Mouse (Mus musculus): ENCODE measurements around the gene Fbf1.
A peak's percentile ranks its signal among the peaks of the same experiment; 100 is the strongest.

Fbf1 gene

DNA sequence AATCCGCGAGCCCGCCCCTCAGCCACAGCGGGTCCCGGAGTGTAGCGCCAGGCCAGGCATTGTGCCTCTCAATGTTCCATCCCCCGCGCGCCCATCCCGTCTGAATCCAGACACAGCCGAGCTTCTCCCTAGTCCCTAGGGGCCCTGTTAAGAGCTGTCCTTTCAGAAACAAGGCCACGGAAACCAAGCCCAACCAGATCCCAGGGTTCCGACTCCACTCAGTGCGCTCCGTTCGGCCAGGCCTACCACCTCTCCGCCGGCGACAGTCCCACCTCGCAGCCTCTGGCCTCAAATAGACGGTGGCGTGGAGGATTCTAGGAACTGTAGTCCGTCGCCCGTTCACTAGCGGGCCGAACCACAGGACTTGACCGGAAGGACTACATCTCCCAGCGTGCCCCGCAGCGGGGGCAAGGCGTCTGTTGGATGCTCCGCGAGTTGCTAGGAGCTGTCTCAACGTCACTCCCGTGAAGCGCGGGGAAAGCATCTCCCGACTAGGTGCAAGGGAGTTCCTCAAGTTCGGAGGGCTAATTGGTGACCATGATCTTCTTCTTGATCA lies at the start of gene Fbf1:
TSS of gene Fbf1 (minus strand) at position 283 of the 556 bp plus-strand sequence.
- DNase-seq: peak; percentile 94

DNA sequence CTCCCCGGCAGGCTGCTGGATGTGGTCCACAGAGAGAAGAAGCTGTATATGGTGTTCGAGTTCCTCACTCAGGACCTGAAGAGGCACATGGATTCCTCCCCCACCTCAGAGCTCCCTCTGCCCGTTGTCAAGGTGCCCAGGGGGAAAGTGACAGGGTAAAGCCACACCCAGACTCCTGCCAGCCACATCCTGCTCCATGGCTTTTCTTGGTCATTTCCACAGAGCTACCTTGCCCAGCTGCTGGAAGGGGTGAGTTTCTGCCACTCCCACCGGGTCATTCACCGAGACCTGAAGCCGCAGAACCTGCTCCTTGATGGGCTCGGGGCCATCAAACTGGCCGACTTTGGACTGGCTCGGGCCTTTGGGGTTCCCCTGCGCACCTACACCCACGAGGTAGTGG lies 48.6 kb upstream of the Fbf1 start:
- no peak for DNase-seq

DNA sequence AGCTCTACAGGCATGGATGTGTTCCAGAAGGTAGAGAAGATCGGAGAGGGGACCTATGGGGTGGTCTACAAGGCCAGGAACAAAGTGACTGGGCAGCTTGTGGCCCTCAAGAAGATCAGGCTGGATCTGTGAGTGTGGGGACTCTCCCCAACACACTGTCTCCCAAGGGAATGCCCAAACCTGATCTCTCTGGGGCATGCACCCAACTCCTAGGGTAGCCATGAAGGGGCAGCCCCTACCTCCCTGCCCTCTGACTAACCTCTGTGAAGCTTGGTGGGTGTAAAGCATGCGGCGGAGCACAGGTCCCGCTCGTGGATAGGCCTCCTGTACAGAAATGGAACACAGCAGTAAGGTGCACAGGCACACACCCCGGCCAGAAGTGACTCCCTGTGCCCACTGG lies 48.0 kb upstream of the Fbf1 start:
- DNase-seq: no peak

DNA sequence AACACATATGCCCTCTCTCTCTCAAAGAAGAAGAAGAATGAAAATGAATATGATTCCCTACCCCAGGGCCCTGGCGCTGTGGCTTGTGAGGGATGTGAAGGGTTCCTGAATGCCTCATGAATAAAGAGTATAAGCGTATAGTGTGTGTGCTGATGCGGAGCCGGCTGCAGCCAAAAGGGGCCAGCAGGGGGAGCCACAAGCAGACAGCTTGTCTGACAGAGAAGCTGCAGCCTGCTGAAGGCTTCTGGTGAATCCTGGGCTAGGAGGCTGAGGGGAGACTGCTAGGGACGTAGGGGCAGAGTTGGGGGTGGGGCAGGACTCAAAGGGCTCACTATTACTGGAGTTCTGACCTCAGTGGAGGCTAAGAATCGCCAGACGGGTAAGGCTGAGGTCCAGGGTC lies 47.2 kb upstream of the Fbf1 start:
- no peak for DNase-seq

DNA sequence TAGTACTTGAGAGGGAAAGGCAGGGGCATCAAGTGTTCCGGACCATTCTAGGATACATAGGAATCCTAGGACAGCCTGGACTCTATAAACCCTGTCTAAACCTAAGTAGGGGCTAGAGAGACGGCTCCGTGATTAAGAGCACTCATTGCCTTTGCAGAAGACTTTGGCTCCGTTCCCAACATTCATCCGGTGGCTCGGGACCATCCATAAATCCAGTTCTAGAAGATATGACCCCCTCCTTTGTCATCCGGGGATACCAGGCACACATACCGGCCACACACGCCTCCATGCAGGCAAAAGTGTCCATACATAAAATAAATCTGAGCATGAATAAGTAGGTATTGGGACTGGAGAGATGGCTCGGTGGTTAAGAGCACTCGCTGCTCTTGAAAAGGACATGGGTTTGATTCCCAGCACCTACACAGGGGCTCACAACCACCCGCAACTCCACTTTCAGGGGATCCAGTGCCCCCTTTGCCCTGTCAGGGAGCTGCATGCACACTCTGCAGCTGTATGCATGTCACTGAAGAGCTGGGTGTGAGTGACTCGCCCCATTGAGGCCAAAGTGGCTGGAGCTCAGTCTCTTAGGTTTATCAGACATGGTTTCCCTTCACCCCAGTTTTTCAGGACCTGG lies 46.0 kb upstream of the Fbf1 start:
- no peak for DNase-seq

DNA sequence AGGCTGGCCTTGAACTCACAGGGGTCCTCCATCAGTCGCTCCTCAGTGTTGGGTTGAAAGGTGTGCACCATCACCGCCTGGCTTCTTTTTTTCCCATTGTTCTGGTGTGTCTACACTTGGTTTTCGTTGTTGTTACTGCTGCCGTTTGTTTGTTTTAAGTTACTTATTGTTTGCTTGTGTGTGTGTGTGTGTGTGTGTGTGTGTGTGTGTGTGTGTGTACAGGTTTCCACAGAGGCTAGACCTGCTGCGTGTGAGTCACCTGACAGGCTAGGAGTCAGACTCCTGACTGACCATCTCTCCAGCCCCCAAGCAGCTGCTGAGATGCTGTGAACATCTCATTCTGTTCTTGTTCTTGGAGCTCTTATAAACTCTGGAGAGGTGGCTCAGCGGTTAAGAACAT lies 44.9 kb upstream of the Fbf1 start:
- no peak for DNase-seq

- DNase-seq: peak; percentile 67
Measured at GRCm38 (mm10) chr11:116210696-116211095, 42.7 kb upstream of the Fbf1 start.

DNA sequence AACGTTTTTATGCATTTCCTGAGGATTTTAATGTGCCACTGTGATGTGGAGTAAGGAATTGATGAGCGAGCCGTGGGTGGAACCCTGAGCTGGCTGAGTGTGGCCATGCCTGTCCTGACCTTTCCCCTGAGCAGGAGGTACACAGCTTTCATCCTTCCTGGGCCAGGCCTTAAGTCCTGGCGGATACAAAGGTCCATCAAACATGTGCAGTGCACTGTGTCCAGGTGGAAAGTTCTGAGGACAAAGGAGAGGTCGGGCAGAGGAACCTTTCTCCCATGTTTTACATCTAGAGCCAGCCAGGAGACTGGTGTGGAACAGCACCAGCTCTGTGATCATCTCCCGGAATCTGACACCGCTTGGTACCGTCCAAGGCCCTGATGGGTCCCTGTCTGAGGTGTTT lies 41.3 kb upstream of the Fbf1 start:
- DNase-seq: peak; percentile 83

GRCm38 (mm10) chr11:116208660-116209059 lies 40.7 kb upstream of the Fbf1 start:
- DNase-seq: no peak

DNA sequence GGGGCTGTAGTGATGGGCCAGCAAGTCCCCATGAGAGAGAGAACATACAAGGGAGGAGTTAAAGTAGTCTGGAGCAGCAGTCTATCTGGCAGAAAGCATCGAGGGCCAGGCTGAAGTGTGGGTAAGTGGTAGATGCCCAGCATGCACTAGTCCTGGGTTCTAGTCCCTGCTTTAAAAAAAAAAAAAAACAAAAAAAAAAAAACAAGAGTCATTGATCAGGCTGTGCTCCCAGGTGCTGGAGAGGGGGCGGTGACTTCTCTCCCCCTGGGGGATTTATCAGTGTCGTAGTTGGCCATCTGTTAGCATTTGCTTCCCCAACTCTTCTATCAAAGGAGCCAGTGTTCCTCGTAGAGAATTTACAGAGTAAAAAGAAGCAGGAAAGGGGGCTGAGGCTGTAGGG lies 38.7 kb upstream of the Fbf1 start:
- DNase-seq: no peak

DNA sequence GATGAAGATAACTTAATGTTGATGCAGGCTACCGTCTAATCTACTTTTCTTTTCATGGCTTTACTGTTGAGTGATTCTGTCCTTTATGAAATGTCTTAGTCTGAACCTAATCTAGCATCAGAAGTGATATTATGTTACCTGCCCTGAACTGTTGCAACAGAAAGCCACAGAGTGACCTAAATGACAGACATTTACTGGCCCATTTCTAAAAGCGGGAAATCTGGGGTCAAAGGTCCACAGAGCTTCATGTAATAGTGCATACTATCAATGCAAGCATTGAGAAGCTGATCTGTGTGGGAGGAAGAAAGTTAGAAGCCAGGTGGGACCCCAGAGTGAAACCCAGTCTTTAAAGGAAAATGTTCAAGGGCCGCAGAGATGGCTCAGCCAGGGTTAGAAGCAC lies 35.2 kb upstream of the Fbf1 start:
- no peak for DNase-seq

DNA sequence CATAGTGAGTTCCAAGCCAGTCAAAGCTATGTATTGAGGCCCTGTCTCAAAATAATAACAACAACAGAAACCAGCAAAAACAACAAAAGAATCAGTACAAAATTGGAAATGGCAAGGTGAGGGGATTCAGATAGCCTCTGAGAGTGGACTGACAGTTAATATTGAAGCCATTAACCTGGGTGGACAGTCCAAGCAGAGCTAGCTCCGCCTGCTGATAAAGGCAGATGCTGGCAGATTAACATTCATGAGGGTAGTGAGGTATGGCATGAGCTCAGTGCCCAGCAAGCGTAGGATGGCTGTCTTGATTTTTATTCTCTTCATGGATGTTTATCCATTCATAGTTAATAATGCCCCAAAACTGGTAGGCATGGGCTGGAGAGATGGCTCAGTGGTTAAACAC lies 33.2 kb upstream of the Fbf1 start:
- DNase-seq: peak; percentile 48

- peak; percentile 99 for DNase-seq
Measured at GRCm38 (mm10) chr11:116198639-116199531, 30.9 kb upstream of the Fbf1 start, which contains the start of the genes Ten1 and Acox1. TSS of gene Ten1 (plus strand) at chr11:116198855. TSS of gene Acox1 (minus strand) at chr11:116199045.

- no peak for DNase-seq
Measured at GRCm38 (mm10) chr11:116198132-116198531, 30.2 kb upstream of the Fbf1 start.

DNA sequence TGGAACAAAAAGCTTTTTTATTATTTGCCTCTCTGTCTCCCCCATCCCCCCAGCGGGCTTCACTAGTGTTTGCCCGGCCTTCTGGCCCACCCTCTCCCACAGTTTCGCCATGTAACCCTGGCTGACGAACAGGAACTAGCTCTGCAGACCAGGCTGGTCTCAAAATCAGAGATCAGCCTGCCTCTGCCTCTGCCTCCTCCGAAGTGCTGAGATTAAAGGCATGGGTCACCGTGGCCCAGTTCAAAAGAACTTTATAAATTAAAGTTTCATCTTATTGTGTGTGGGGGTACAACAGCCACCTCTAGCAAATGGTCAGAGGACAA lies 29.6 kb upstream of the Fbf1 start:
- no peak for DNase-seq

- DNase-seq: no peak
Measured at GRCm38 (mm10) chr11:116196866-116197583, 29.1 kb upstream of the Fbf1 start.

DNA sequence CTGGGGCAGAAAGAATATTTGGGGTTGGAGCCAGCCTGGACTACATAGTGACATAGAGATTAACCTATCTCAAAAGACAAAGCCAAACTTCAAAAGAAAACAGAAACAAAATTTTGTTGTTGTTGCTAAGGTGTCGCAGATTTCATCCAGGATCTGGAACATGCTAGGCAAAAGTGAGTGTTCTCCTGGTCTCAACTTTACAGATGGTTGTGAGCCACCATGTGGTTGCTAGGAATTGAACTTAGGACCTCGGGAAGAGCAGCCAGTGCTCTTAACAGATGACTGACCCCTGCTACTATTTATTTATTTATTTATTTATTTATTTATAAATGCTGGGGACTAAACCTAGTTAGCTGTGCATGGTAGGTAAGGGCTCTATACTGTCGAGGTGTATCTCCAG lies 28.4 kb upstream of the Fbf1 start:
- DNase-seq: no peak

DNA sequence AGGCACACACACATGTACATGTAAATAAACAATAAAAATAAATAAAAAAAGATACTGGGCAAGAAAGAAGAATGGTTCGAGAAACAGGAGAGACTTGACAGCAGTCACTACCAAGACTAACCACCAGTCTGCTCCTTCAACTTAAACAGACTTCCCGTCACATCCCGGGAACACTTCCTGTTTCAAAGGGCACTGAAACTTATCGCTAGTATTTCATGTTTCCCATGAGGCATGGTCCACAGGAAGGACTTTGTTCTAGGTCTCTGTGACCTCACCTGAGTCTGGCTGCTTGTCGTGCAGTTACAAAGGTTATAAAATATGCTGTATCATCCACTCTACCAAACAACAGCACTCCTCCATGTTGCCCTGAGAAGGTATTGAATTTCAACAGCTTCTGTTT lies 27.3 kb upstream of the Fbf1 start:
- DNase-seq: peak; percentile 71

DNA sequence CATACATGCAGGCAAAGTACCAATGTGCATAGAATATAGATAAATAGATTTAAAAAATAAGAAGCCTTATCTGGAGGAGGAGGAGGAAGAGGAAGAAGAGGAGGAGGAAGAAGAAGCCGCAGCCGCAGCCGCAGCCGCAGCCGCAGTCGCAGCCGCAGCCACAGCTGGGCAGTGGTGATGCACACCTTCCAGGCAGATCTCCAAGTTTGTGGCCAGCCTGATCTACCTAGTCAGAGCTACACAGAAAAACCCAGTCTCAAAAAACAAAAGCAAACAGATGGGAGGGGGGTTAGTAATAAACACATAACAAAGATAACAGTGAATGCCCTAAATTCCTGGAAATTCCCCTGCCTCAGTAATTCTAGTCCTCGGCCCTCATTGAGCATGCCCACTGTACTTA lies 26.7 kb upstream of the Fbf1 start:
- no peak for DNase-seq

- DNase-seq: no peak
Measured at GRCm38 (mm10) chr11:116187226-116187930, 19.4 kb upstream of the Fbf1 start.

DNA sequence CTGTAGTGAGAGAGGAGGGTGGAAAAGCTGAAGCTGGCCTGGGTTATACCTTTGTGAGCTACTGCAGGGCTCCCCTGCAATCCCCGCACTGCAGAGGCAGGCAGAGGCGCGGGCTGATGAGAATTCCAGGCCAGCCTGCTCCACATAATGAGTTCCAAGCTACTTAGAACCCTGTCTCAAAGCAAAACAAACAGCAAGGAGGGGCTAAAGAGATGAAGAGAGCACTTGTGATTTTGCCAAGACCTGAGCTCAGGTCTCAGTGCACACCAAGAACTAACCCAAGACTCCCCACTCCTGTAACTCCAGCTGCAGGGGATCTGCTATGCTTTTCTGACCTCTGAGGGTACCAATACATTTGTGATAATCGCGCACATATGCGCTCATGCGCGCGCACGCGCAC lies 18.4 kb upstream of the Fbf1 start:
- no peak for DNase-seq

DNA sequence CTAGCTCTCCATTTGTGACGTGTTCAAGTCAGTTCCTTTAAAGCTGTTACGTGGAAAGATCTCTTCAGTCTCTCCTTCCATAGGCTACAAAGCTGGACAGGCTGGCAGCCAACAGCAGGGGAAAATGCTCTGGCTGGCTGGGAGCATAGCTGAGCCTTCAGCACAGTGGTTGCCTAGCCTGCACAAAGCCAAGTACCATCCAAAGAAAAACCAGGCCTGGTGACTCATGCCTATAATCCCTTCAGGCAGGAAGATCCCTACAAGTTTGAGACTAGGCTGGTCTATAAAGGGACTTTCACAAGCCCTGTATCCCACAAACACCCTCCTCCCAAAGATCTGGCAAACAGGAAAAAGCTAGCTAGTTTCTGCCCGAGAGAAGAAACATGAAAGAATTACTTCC lies 17.9 kb upstream of the Fbf1 start:
- DNase-seq: no peak

Measured in kidney, adult 11 months (tissue).